Mouse (Mus musculus) naive thymus-derived CD4-positive, alpha-beta T cell, adult 2 months (primary cell): ENCODE data around the gene Siah2.
A peak's percentile ranks its signal among the peaks of the same experiment; 100 is the strongest.

Experiments
- DNase-seq: peaks from one replicate; pipeline ENCODE4 v3.0.0-alpha.2; 2011; ENCODE audit warnings: low read depth

Siah2 gene

DNA sequence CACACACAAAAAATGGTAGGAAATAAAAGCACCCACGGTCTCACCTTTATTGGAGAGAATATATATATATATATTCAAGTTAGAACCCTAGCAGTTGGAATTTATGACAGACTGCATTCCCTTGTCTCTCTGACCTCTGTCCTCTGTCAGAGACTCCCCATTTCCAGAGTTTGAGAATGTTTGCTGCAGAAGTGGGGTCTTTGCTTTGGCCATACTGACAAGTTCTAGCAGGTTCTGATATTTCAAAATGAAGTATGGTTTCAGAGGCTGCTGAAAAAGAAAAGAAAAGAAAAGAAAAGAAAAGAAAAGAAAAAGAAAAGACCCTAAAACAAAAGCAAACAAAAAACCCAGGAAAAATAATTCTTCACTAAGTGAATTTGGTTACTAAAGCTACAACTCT lies 2.8 kb upstream of the Siah2 start:
- no peak for DNase-seq

DNA sequence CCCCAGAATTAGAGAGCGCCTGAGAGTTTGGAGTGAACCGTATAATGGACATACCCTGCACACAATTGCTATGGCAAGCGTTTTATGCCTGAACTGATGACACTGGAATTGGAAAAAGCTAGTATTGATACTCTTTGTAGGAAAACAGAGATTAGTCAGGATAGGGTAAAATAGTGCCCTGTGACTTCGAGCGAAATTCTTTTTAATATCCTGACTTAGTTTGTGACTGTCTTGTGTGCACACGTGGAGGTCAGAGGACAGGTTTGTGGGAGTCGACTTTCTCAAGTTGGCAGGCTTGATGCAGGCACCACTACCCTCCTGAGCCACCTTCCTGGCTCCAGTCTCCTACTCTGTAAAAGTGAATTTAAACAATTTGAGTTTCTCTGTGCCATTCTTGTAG lies 1.1 kb upstream of the Siah2 start:
- DNase-seq = peak; percentile 2

DNA sequence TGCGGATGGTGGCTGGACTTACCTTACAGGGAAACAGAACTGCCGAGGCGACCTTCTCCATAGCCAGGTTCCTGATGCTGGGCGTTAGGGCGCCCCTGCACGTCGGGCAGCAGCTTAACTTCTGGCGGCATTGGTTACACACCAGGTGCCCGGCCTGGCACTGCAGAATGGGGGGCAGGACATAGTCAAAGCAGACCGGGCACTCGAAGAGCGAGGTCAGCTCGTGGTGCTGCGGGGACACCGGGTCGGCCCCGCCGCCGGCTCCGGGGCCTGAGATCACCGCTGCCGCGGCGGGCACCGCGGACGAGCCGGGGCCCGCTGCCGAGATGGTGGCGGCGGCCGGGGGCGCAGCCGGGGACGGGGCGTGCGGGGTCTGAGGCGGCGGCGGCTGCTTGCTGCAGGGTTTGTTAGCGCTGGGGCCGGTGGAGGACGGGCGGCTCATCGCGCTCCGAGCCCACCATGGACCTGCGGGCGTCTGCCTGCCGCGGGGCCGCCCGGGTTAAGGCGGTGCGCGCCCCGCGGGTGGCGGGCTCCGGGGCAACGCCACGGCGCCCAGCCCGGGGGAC lies 743 bp downstream of the Siah2 start:
- DNase-seq = peak; percentile 72

DNA sequence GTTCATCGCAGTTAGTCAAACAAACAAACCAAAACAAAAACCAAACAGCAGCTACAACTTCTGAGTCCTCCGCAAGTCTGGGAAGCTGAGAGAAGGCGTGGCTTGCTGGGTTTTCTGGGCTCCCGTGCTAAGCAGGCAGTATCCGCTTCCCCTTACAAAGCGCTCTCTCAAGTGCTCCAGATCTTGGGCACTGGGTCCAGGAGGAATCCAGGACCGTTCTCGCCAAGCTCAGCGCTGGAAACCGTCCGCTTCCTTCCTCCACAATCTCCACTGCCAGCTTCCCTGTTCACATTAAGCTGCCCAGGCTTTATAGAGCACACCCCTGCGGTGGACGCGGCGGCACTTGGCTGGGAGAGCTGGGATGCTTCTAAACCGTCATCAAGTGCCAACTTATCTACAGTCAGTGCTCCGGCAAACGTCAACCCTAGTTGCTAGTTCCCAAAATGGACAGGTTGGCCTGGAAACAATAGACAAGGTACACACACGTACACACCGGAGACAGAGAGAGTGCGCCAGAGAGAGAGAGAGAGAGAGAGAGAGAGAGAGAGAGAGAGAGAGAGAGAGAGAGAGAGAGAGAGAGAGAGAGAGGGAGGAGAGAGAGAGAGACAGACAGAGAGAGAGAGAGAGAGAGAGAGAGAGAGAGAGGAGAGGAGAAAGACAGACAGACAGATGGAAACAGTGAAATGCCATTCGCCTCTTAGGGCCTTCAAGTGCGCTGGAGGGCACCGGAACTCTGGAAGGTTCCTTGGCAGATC lies 1.4 kb downstream of the Siah2 start:
- DNase-seq = peak; percentile 80

DNA sequence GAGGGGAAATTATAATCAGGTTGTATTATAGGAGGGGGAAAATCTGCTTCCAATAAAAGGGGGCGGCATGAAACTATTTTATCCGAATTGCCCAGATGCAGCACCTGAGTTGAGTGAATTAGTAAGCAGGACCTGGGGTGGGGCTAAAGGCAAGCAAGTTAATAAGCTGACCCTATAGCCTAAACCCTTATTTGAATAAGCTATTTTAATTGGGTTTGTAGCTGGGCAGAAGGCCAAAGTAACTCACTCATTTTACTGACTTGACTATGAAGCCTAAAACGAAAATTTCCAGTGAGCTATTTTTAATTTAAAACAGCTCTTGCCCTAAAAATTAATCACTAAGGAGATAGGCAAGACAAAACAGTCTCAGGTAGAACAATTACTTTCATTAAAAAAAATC lies 2.5 kb downstream of the Siah2 start:
- DNase-seq = peak; percentile 2

DNA sequence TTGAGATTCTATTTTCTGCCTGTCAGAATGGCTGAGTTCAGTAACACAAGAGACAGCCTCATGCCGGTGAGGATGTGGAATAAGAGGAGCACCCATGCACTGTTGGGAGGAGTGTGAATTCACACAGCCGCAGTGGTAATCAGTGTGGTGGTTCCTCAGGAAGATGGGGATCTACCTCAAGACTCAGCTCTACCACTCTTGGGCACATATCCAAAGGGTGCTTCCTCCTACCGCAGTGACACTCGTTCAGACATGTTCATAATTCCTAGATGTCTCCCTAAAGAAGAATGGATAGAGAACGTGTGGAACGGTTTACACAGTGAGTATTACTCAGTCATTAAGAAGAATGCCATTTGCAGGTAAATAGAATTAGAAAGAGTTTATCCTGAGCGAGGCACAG lies 3.1 kb downstream of the Siah2 start:
- peak; percentile 7 for DNase-seq

DNA sequence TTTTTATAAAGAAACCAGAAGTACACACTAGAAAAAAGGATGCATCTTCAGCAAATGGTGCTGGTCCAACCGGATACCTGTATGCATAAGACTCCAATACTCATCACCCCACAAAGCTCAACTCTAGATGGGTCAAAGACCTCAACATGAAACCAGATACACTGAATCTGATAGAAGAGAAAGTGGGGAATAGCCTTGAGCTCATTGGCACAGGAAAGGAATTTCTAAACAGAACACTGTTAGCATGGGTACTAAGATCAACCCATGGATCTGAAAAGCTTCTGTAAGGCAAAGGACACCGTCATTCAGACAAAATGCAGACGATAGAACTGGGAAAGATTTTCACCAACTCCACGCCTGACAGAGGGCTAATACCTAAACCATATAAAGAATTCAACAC lies 3.6 kb downstream of the Siah2 start:
- DNase-seq = peak; percentile 3

DNA sequence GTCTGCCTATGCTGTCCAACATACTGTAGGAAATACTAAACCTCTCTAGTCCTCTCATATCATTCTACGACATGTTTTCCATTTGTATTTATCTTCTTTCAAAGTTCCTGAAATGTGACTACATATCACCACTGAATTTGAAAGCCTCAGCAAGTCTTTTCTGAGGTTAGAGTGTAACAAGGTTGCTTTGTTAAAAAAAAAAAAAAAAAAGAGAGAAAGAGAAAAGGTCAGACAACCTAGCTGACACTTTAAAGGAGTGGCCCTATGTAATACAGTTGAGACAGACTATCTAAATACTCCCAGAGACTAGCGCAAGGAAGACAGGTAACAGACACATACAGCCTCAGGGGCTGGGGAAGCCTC lies 5.3 kb downstream of the Siah2 start:
- peak; percentile 7 for DNase-seq

DNA sequence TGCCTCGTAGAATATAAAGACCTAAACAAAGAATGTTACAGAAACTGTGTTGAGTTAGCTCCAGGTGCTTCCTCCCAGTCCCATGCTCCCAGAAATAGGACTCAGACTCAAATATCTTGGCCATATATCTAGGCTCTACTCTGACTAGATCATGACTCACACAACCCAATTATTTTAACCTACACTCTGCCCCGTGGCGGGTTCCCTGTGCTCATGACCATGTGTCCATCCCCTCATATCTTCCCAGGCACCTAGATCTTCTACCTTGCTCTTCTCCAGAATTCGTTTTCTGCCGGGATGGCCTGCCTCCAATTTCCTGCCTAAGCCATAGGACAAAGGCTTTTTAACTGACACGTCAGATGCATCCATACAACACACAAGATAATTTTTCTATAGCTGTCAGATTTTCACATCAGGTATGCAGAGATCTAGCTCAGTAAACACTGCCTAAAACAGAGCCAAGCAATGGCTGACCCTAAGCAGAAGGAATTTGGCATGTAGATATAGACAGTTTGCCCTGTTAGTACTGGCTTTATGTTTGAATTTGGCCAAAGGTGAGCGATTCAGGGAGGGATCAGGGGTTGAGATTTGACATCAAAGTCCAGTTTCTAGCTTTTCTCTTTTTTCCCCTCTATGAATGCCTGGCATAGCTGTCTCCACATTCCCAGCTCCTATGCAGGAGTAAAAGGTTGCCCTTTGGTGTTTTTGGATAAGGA lies 5.8 kb downstream of the Siah2 start:
- DNase-seq = peak; percentile 6

DNA sequence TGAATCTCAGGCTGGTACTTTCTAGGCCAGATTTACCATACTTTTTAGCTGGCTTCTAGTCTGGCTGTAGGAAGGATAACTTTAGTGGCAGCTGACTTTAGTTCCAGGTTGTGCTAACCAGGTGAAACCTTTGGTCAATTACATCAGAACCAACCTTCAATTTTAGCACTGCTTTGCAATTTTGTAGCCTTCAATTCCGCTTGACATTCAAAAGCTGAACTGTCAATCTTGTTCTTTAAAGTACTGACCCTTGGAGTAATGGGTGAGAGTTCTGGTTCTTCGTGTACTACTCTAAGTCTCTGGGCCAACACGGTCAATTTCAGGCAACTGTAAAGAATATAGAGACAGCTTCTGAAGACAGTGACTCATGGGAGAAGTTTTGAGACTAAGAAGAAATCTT lies 6.8 kb downstream of the Siah2 start:
- DNase-seq = peak; percentile 3

DNA sequence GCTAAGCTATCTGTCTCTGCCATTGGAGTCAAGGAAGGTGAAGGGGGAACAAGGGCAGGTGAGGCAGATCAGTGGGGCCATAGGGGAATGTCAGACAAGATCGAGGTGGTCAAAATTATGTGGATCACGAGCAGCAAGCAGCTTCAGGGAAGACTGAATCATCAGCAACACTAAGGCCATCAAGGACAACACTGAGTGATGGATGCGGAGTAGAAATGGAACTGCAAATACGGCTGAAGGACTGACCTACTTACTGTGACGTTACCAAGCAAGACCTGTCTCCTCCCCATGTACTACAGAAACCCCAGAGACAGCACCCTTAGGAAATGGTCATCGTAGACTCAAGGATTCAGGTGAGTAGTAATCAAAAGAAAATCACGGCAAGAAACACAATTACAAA lies 8.9 kb downstream of the Siah2 start:
- DNase-seq = no peak

DNA sequence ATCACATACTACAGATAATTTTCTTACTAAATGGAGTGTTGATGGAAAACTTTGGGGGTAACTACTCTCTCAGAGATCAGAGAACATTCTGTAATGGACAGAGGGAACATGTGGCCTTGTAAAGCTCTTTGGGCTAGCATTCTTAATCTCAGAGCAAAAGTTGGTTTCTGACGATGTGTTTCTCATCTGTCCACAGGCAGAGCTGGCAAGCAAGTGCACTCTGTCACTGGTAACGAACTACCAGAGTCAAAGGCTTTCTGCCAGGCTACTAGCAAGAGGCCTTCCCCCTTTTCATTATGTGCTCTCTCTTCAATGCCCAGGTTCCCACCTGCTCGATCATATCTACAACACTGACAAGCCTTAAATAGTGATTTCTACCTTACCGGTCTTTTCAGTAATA lies 9.9 kb downstream of the Siah2 start:
- no peak for DNase-seq

DNA sequence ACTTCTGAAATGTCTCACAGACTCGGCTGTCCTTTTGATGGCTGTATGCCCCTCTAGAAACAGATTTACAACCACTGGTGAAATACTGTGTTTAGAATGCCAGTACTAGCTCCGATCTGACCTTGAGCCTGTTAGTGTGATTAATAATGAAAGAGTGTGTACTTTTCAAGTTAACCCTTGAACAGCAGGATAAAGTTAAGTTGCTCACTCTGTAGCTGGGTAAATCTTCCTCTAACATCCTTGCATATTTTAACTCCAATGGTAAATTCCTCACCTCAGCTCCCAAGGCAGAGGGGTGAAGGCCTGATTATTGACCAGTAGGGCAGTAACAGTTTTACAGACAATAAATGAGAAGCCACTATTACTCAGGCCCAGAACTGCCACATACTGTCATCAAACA lies 10.4 kb downstream of the Siah2 start:
- no peak for DNase-seq

DNA sequence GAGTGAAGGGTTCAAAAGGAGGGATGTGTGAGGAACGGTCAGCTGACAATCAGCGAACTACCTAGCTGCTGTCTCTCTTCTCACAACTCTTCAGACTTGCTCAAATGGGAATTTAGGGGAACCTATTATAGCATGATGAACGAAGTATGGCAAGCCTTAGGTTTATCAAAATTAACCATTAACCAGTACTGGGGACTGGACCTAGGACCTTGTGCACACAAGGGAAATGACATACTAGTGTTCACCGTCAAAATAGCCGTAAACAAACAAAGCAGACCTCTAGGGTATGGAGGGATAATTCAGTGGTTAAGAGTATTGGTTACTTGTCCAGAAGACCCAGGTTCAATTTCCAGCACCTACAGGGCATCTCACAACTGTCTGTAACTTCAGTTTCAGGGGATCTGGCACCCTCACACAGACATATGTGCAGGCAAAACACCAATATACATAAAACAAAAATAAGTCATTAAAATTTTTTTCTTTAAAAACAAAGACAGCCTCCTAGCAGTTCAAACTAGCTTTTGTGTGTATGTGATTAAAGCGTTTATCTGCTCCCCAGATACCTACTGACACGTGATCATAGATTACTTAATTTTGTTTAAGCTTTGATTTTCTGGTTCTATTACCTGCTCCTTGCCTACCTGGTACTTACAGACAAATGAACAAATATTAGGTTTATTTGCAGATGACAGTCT lies 11.1 kb downstream of the Siah2 start:
- no peak for DNase-seq

DNA sequence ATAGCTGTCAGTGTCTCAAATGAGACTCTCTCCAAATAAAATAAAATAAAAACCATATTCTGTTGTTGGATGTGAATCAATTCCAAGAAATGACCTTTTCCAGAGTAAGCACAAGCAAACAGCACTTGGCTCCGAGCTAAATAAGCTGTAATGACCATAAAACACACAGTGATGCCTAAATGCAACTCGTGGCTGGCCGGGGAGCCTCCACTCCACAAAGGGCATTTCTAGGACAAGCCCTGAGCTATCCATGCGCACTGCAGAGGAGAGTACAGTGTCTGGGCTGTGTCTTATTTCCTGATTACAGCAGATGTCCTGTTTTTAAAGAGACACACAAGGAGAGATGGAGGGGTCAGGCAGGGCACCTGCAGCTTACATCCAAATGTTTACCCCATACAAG lies 12.2 kb downstream of the Siah2 start:
- no peak for DNase-seq

DNA sequence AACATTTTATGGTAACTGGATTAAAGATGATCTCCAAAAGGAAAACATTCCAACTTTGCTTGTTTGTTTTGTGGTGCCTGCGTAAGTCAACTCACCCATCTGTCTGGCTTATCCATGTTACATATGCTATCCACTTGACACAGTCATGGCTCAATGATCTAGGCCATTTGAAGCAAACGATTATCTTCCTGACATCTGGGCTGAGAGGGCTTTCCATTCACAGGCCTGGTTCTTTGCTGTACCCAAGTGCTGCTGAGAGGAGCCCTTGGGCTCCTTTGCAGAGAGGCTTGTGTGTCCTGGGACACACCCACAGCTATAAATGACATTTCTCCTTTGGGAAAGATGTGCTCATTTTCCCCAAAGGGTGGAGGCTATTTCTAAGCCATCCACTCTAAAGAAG lies 13.3 kb downstream of the Siah2 start:
- DNase-seq = peak; percentile 2

DNA sequence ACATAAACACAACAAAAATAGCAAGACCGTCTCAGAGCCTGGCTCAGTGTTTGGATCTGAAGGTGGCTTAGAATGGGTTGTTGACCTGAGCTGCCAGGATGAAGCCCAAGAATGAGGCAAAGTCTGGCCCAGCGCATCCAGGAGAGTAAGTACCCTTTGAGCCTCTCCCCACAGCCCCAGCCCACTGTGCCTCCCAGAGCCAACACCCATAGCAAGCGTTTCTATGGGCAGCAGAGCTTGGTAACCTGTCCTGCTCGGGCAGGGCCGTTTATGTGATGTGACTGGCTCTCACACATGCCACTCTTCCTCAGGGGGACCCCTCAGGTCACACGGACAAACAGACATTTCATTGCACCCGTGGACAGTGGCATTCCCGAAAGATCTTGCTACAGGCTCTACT lies 13.8 kb downstream of the Siah2 start:
- DNase-seq = peak; percentile 3

DNA sequence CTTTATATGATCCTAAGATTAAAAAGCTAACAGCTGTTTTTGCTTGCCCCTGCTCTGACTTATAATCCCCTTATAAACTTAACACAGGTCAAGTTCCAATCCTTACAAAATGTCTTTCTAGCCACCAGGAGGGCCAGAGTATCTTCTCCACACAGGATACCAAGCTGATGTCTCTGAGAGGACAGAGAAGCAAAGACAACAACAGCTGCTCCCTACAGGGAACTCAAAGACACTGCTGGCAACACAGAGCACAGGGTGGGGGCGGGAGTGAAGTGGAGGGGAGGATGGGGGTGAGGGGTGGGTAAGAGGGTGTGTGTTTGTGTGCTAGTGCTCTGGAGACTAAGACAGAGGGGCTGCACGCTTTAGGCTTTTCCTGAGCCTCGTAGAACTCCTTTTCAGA lies 14.6 kb downstream of the Siah2 start:
- no peak for DNase-seq

DNA sequence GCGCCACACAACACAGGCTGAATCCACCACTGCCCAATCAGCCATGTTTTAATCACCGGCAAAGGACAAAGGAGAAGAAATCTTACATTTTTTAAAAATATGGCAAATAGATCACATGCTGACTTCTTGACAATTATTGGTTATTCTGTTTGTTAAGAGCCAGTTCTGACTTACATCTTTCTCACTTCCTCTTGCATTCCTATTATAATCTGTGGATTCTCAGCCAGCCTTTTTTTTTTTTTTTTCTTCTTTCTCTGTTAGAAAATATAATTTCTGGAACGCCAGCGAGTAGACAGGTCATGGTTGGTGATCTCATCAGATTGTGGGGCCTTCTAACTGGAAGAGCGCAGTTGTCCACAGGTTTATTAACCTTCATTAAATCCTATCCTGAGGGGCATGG lies 18.9 kb downstream of the Siah2 start:
- DNase-seq = no peak

DNA sequence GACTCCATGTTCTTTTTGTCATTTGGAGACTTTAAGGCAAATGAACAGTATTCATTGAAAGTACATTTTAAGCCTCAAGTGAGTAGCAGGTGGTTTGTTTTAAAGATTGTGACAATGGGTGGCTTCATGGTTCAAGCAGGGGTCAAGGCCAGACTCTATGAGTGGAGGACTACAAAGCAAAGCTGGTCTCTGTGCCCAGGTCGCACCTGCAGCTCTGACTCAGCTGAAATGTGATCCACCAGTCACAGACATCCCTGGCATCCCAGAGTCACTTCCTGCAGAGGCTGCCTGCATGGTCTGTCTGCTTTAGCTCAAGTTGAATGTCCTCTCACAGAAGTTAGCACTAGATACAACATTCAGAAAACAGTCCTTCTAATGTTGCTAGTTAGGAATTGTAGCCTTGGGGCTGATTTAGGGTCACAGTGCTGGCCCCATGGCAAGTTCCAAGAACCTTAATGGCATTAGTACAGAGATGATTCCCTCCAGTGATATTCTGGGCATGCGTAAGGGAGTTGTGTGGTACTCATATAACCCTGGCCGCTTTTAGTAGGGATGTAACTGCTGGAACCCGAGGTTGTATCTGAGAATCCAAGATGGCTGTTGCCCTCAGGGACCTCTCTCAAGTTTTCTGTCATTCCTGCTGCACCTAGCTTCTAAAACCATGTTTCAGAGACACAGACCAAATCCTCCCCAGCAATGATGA lies 19.6 kb downstream of the Siah2 start:
- no peak for DNase-seq

DNA sequence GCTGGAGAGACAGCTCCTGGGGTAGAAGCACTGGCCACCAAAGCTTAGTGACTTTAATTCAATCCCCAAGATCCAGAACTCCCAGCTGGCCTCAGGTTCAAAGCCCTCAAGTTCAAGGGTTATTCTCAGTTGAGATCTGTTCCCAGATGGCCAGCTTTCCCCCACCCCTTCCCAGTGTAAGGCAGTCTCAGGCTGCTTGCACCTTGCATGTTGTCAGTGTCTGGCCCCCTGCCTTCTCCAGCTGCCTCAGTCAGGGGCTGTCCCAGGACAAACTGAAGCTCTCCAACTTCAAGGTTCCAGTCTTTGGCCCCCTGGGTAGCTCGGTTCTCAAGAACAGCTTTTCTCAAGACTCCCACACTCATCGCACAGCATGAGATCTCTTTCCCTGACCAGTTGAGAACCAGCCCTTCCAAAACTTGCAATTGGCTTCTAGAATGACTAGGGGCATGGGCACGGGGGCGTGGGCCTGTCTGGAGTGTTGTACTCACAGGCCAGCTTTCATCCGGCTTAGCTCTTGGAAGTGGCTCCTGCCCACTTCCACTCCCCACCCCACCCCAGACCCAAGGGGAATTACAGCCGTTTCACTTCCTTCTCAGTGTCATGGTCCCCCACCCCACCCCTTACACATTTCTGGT lies 20.5 kb downstream of the Siah2 start:
- DNase-seq = no peak

DNA sequence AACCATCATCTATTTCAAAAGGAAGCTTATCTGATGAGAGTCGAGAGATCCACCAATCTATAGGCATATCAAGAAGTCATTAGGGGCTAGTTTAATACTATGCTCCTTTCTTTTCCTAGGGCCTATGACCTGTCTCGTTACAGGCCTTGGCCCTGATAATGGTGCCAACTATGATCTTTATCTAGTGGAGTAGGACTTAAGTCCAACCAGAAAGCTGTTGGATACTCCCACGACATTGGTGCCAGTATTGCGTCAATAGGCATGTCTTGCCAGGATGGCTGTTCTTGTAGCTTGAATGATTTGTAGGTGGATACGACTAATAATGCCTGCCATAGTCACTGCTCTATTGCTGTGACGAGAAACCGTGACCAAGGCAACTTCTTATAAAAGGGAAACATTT lies 28.2 kb downstream of the Siah2 start:
- no peak for DNase-seq
